Mouse (Mus musculus) granulocyte monocyte progenitor cell, adult 5-6 weeks (primary cell): Measurements from ENCODE around the gene Dnaaf2. TPM values are rescaled to one million over a fixed set of nuclear protein-coding genes. Genes with fewer than 3 reads are reported as not detected.
A peak's percentile ranks its signal among the peaks of the same experiment; 100 is the strongest.

Experiments used
- ATAC-seq: replicated peaks from 2 replicates; pipeline ENCODE4 v1.8.0; 2016; ENCODE audit warnings: mild to moderate bottlenecking, moderate TSS enrichment, inconsistent platforms; ENCODE audit not compliant: poor library complexity, severe bottlenecking
- total RNA-seq, 2 experiments: library from RNA; stranded (forward) in 1 of 2; stranded (reverse) in 1 of 2; fragments of 200-712, 200-1000 nt in 1 of 2; fragments of >200 nt in 1 of 2; fragmentation: Nextera tagmentation in 1 of 2; gene quantifications; 2 replicates each; pipeline ENCODE4 v1.2.3; 2014 to 2017

Gene Dnaaf2
- total RNA-seq, 2 experiments from 2014 or later, result 2.2 to 4.1 TPM

DNA sequence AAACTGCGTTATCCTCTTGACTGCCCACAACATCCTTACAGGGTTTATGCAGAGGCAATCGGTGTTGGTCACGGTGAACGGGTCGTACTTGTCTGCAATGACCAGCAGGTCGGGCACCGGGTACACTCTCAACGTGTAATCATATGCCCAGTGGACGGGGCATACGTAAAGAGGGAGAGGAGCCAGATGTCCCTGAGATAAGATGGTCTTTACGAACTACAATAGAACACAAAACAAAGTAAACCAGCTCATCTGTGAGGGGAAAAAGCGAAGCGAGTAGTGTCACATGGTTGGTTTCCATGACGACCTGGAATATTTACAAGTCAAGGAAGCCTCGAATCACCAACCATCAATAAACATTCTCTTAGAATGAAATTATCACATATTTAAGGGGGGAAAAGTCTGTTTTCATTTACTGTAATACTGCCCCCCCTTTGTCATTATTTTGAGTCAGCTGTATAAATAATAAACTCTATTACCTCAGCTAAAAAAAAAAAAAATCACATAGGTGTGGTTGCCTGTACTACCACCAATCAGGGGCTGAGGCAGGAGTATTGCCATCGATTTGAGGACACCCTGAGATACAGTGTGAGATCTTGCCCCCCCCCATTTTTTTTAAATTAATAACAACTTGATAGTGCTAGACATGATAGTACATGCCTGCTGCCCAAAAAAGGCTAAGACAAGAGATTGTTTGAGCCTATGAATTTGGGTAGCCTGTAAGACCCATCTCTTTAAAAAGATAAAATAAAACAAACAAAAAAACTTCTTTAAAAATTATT lies 6.0 kb upstream of the Dnaaf2 start, which contains the start of gene Gm49384:
Gm49384 (minus strand) TSS at position 216 of the 782 bp plus-strand sequence.
- no peak for ATAC-seq

DNA sequence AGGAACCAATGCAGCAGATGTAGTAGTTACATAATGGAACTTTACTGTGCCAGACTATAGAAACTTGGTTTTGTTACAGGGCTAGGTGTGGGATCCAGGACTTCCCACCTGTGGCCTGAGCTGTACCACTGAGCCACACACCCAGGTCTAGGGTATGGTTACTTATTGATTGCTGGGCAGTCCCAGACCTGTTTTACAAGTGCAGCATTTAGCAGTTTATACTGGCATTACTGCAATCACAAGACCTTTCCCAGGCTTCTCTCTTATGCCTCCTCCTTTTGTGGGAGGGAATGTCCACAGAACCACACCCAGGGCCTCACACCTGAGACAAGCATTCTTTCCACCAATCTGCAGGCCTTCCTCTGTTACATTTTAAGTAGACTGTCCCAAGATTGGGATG lies 756 bp upstream of the Dnaaf2 start:
- ATAC-seq, result no peak

DNA sequence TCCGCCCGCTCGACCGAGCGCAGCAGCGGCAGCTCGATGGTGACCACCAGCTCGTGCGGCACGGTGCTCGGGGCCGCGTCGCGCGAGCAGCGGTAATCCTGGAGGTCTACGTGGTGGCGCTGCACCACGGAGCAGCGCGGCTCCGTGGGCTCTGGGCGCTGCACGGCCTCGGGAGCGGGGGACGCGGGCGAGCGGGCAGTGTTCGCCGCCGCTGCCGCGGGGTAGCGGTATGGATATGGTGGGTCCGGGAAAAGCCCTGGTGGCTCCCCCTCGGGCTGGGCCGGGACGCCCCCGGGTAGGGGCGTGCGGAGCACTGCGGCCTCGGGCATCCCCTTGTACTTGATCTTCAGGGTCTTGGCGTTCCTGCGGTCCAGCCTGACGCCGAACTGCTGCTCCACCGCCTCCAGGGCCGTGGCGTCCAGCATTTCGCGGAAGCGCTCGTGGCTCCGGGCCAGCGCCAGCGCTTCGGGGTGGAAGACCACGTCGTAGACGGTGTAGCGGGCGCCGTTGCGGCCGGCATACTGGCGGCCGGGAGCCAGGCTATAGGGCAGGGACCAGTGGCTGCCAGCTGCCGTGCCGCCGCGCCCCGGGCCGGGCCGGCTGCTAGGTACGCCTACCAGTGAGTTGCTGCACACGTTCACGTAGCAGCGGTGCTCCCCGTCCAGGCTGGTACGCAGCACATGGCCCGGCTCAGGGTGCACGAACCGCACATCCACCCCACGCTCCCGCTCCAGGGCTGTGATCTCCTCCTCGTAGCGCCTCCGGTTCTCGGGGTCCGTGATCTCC lies 658 bp downstream of the Dnaaf2 start:
- peak; percentile 59 for ATAC-seq

DNA sequence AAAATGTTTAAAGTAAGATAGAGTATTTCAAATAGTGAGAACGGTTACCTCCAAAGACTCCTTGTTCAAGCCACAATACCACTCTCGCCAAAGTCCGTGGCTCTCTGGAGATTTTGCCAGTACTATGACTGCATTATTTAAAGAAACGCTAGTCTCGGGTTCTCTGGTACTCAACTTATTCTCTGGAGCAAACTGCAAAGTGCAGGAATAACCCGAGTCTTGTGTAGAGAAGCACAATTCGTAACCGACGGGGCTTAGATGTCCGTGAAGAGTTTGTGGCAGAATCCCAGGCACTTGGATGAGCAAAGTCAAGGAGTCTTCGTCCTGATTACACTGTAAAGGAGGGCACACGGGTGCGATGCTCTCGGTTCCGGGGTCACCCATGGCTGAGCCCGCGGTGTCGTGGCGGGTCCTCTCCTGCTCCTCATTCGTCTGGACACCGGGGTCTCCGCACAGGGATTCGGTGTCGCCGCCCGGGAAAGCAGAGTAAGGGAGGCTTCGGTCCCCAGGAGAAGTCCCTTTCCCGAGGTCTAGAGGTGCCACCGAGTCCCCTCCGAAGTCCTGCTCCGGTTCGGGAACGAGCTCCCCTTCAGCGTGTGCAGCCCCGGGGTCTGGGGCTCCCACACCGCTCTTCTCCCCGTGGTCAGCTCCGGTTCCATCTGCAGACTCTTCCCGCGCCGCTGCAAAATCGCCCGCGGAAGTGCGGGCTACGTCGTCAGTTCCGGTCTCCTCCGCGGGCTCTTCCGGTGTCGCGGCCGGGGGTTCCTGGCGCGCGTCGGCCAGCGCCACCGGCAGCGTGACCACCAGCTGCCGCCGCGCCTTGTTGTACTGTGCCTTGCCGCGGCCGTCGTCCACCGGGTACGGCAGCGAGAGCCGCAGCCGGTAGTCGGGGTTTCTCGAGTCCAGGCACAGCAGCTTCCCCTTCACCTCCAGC lies 1.5 kb downstream of the Dnaaf2 start, which contains the start of gene Gm49383:
Gm49383 (minus strand) TSS at position 661 of the 934 bp plus-strand sequence.
- ATAC-seq, result peak; percentile 82

DNA sequence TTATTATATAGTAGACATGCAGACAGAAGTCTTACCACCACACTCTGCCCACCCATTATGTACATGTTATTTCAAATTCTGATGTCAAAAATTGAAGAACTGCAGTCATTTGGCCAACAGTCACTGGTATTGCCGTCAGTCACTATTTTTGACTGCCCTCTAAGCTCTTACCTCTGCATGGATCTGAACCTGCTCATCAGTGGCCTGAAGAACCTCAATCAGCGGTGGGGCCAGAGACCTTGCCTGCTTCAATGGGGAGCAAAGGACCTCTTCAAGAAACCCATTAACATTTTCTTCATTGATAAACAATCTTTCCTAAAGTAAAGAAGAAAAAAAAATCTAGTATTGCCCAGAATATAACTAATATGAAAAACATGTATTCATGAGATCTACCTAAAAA lies 5.6 kb downstream of the Dnaaf2 start:
- no peak for ATAC-seq

DNA sequence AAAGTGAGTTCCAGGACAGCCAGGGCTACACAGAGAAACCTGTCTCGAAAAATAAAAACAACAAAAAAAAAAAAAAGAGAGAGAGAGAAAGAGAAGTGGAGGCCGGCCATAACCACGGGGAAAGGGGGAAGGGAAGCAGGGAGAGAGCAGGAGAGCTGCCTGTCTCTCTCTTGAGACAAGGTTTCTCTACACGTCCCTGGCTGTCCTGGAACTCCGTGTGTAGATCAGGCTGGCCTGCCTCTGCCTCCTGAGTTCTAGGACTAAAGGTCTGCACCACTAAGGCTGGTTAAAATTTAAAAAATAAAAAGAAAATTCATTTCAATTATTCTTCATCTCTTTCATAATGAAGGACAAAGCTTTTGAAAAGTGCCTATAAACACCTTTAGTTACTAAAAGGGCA lies 6.8 kb downstream of the Dnaaf2 start:
- no peak for ATAC-seq

DNA sequence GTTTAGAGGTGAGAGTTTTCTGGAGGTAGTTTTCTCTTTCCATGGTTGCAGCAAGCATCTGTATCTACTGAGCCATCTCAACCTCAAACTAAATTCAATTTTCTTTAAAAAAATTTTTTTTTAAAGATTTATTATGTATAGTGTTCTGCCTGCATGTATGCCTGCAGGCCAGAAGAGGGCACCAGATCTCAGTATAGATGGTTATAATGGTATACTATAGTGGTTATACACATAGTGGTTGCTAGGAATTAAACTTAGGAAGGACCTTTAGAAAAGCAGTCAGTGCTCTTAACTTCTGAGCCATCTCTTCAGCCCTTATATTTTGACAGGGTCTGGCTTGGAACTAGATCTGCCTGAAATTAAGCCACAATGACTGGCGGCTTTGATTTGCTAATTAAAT lies 7.7 kb downstream of the Dnaaf2 start:
- ATAC-seq, result peak; percentile 64

DNA sequence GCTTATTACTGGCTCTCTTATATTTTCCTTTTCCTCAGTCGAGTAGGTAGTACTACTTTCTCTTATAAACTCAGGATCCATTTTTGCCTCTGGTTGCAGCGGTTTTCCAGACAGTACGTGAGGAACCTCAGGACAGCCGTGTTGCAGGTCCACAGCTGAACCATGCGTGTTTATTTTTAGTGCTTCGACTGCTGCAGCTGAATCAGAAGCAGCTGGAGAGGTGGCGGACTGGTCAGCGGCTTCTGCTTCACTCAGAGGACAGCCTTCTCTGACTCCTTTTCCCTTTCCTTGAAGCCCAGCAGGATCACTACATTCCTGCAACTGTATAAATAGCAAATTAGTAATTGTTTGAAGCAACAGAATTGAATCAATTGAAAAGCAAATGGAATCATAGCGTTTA lies 8.2 kb downstream of the Dnaaf2 start:
- no peak for ATAC-seq

DNA sequence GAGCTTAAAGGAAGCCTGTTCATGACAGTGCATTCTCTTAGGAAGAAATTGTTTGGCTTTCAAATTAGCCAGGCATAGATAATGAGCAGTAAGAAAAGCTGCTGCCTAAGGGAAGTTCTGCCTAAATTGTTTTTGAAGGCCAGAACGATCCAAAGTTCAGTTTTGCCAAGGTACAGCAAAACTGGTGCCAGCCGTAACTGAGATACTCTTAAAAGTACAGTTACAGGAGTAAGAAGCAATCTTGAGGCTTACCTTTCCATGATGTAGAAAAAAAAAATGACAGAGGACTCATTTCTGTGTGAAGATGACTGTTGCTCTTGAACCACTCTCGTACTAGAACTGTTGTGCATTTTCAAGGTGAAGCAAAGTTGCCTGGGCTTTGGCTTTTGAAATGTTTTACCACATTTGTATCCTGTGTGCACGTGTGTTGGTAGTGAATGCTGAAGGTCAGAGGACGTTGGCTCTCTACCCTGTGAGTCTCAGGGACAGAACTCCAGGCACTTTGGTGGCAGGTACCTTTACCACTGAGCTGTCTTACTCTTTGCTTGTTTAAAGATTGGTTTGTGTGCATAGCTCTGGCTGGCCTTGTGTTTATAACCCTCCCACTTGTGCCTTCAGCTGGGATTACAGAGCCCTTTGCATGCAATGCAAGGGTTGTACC lies 11.3 kb downstream of the Dnaaf2 start:
- ATAC-seq, result no peak

DNA sequence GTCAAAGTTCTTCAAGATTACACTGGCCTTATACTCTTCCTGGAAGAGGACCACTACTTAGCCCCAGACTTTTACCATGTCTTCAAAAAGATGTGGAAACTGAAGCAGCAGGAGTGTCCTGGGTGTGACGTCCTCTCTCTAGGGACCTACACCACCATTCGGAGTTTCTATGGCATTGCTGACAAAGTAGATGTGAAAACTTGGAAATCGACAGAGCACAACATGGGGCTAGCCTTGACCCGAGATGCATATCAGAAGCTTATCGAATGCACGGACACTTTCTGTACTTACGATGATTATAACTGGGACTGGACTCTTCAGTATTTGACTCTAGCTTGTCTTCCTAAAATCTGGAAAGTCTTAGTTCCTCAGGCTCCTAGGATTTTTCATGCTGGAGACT lies 12.9 kb downstream of the Dnaaf2 start:
- no peak for ATAC-seq

DNA sequence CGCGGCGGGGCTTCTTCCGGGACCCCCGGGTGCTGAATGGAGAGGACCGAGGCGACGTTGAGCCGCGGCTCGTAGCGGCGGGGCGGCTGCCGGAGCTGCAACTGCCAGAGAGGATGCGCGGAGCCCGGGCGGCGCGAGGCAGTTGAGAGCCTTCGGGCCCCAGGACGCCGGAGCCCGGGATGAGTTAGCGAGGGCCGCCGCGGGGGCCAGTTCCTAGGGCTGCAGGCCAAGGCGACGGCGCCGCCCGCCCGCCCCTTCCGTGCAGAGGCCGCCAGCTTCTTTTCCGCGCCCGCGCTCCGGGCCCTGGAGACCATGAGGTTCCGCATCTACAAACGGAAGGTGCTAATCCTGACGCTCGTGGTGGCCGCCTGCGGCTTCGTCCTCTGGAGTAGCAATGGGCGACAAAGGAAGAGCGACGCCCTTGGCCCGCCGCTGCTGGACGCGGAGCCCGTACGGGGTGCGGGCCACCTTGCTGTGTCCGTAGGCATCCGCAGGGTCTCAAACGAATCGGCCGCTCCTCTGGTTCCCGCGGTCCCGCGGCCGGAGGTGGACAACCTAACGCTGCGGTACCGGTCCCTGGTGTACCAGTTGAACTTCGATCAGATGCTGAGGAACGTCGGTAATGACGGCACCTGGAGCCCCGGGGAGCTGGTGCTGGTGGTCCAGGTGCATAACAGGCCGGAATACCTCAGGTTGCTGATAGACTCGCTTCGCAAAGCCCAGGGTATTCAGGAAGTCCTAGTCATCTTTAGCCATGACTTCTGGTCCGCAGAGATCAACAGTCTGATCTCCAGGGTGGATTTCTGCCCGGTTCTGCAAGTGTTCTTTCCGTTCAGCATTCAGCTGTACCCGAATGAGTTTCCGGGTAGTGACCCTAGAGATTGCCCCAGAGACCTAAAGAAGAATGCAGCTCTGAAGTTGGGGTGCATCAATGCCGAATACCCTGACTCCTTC lies 13.6 kb downstream of the Dnaaf2 start:
- ATAC-seq, result peak; percentile 43

DNA sequence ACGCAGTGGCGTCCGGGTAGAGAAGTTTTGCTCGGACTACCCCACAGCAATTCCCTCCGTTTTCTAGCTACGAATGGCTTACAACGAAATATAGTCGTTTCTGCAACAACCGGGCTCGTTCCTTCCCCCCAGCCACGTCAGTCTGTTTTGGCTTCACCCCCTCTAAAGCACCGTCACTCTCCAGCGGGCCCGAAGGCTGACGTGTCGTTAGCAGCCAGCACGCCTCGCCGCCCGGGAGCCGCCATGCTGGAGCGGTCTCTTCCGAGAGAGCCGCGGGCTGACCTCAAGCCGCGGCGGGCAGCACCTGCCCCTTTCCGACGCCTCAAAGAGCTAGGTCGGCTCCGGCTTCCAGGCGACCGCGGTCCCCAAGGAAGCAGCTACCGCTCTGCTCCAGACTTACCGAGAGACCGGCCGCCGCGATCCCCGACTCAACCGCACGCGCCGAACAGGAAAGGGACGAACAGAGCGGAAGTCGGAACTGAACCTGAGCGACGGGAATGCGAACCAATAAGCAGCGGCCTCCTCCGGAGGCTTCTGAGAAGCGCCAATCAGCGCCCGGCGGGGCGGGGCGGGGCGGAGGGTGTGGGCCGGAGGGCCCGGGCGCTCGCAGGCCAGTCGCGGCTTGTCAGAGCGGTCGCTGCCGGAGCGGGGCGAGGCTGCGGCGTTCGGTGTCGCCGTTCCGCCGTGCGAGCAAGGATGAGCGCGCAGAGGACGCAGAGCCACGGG lies 14.5 kb downstream of the Dnaaf2 start, which contains the start of the genes Rpl36al and Mgat2:
Rpl36al (minus strand) TSS at position 501 of the 726 bp plus-strand sequence.
Mgat2 (plus strand) TSS at position 575 of the 726 bp plus-strand sequence.
- peak; percentile 82 for ATAC-seq

DNA sequence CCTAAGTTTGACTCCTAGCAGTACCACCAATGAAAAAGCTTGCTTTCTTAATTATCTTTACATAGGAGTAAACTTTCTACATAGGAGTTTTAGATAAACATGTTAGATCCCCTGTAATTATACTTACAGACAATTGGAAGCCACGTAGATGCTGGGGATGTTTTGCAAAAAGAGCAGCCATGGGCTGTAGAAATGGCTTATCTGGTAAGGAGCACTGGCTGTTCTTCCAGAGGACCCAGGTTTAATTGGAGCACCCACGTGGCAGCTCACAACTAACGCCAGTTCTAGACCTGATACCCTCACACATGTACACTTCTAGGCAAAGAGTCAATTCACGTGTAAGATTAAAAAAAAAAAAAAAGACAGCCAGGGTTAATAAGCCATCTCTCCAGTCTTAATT lies 16.4 kb downstream of the Dnaaf2 start:
- ATAC-seq, result no peak

DNA sequence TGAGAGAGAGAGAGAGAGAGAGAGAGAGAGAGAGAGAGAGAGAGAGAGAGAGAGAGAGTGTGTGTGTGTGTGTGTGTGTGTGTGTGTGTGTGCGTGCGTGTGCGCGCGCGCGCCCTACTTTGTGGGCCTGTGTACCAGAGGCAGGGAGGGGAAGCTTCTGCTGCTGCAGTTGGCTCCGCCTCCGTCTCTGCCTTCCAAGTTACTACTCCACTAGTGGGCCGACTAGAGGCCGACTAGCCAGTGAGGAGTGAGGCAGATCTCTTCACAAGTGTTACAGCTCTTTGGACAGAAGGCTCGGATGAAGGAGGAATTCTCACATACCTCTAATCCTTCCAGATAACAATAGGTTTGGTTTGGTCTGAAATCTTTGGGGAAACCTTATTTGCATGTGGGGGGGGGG lies 18.9 kb downstream of the Dnaaf2 start:
- no peak for ATAC-seq

DNA sequence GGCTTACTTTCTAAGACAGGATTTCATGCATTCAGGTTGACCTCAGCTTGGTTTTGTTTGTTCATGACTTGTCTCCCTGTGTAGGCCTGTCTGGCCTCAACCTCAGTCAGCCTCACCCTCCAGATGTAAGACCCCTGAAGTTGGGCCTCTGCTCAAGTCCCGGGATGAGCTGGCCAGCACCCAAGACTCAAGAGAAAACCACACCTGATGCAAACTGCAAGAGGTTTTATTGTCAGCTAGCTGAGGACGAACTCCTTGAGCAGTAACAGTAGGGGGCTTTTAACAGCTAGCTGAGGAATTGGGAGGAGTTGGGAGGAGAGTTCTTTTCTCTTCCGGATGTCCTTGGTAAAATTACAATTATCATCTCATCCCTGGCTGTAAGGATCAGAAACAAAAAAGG lies 20.7 kb downstream of the Dnaaf2 start:
- no peak for ATAC-seq

DNA sequence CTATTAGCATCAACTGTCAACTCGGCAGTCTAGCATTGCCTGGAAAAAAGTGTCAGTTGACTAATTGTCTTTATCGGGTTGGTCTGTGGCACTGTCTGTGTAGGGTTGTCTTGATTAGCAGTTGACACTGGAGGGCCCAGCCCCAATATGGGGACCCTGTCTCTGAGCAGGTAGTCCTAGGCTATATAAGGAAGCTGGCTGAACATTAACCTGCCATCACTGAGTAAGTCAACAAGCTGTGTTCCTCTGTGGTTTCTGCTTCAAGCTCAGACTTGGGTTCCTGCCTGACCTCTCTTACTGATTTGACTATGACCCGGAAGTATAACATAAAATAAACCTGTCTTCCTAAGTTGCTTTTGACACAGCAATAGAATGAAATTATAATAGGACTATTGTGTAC lies 22.3 kb downstream of the Dnaaf2 start:
- no peak for ATAC-seq

DNA sequence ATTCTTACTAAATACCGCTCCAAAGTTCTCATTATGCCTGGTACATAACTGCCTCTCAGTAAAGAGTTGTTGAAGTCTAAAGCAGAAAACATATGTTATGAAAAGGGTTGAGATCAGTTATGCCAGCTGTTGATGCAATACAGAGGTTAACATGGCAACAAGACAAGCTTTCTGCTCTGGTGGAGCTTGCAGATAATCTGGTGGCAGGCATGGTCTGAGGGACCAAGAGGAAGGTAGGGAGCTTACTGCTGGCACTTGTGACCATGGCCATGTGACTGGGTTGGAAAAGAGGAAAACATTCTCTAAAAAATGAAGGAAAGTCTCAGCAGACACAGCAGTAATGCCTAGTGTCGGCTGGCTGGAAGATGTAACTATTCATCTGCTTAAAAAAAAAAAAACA lies 26.9 kb downstream of the Dnaaf2 start:
- ATAC-seq, result no peak
